Mouse (Mus musculus) lung, adult 2 months (tissue): ENCODE measurements around the gene Osbp2.

ENCODE experiments used
- CTCF ChIP-seq: fragments of 200-500 bp; IDR thresholded peaks from 2 replicates; pipeline ENCODE4 v1.5.1; 2011; ENCODE audit warnings: mild to moderate bottlenecking, low read length, control low read depth; ENCODE audit not compliant: insufficient read depth
- POLR2A ChIP-seq: fragments of 200-500 bp; IDR thresholded peaks from 2 replicates; pipeline ENCODE4 v1.6.1; 2011; ENCODE audit warnings: low read depth, mild to moderate bottlenecking, control low read depth, low read length, borderline replicate concordance; ENCODE audit errors: extremely low read depth

- TF ChIP-seq POLR2A (no peak), CTCF (no peak)
Measured at GRCm38 (mm10) chr11:3723910-3724309, 139.8 kb downstream of the Osbp2 start.
